Mouse (Mus musculus): ENCODE measurements at regions not wholly inside any gene's neighbourhood (a gene's known extent, or its start where the extent isn't known, plus 50 kb on each side); places are given as distances from the start of the nearest gene placed in this dataset.

DNA sequence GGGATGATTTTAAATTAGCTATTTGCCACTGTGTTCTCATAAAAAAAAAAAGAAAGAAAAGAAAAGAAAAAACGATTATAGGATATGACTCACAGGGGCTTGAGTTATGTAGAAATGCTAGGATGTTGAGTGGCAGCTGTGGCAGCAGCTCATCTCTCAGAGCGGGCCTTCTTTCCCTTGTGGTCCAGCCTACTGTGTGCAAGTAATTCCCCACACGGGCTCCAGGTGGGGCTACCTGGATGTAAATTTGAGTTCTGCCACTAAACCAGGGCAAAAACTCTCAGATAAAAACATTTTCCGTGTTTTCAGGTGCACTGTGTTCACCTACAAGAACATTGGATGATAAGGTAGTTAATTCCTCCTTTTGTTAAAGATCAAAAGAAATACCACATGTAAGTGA lies 209.3 kb downstream of the Tle4 start:
- peaks cover 48% of the 10 kb centered on the region for H3K27me3 ChIP-seq (ENCODE audit: control insufficient read depth, insufficient read depth, low read length)
- no peak overlapping the region for H3K27ac ChIP-seq (replicated peaks in 1 of 2; ENCODE audit: control insufficient read depth in 1 of 2, insufficient read depth in 1 of 2, low read depth in 2 of 2, low read length in 2 of 2)
- H3K4me1 ChIP-seq (ENCODE audit: control insufficient read depth in 2 of 2, insufficient read depth in 2 of 2, low read length in 2 of 2), result 0 out of 4 replicates have a peak, but pooled peaks cover 0 to 2% of the 10 kb centered on the region in 2 experiments
- 29% methylated on average over 4 of the region's 4 CpGs for WGBS
- no peak for ATAC-seq (ENCODE audit: insufficient number of reproducible peaks, insufficient read depth, low FRiP score, low read depth)
- H3K4me3 ChIP-seq (ENCODE audit: control insufficient read depth in 1 of 2, insufficient read depth in 1 of 2, low read depth in 1 of 2, low read length in 2 of 2), result no peak overlapping the region
- H3K9ac ChIP-seq (ENCODE audit: low read length), result no peak overlapping the region
- no peaks in the 10 kb centered on the region for H3K36me3 ChIP-seq (ENCODE audit: control insufficient read depth, insufficient read depth, low read length)
- H3K4me2 ChIP-seq (ENCODE audit: low read length), result no peak overlapping the region
- no peaks in the 10 kb centered on the region for H3K9me3 ChIP-seq (ENCODE audit: control insufficient read depth, low read length)

DNA sequence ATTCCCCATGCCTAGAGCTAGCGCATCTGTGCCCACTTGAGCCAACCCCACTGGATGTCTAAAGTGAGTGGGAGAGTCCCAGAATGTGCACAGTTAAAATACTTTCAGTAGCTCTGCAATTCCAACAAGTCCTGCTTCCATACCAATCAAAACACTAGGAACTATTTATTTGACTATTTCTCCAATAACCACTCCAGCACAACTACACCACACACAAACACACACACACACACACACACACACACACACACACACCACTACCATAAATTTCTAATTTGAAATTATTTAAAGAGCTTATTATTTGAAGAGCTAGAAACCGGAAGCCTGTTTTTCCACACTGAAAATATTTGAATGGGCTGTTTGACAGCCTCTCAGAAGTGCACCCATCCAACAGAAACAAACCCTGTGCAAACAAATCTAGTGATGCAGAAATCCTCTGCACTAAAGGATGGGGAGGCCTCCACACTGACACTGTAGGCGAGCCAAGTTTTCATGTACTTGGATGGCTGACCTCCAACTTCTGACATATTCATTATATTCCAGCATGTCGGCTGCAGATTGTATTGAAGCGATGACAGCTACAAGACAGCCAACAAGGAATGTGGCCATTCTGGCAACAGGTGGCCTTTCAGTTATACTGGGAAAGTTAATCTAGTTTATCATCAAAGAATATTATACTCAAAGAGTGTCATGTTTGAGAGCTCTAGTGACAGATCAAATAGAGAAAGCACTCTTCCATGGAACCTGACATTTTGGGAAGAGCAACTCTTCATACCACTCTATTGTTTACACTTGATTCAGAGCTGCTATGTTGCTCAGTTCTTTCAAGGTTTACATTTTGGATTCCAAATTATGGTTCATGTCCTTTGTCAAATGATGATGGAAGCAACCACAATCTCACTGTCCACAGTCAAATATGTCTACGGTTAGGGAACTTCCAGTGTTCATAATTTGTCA lies 207.7 kb downstream of the Tle4 start:
- 44% methylated on average over 6 of the region's 6 CpGs for WGBS

DNA sequence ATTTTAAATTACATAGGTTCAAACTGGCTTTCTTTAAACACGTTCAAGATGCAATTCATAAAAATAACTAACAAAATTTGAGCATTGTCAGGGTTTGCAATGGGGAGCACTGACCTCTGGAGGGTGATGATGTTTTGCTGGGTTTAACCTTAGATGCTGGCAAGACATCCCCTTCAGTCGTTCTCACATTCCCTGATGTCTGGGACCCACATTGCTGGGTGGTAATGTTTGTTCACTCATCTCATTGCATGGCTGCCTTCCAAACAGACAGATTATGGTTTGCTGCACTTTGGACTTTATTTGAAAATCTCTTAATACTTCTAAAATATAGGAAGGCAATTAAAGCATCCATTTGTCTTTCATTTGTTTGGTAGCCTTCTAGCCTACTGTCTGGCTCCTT lies 206.9 kb downstream of the Tle4 start:
- WGBS, result 58% methylated on average over 2 of the region's 2 CpGs
- no peak overlapping the region for H3K27ac ChIP-seq (replicated peaks in 1 of 2; ENCODE audit: control insufficient read depth in 1 of 2, insufficient read depth in 1 of 2, low read depth in 2 of 2, low read length in 2 of 2)

More for the DNA sequence above, 207.7 kb downstream of the Tle4 start:
- Histone ChIP-seq H3K9me3 (ENCODE audit: control insufficient read depth, low read length) (no peaks in the 10 kb centered on the region), H3K4me3 (ENCODE audit: control insufficient read depth in 1 of 2, insufficient read depth in 1 of 2, low read depth in 1 of 2, low read length in 2 of 2) (no peak overlapping the region), H3K27me3 (ENCODE audit: control insufficient read depth, insufficient read depth, low read length) (peaks cover 35% of the 10 kb centered on the region), H3K4me2 (ENCODE audit: low read length) (no peak overlapping the region), H3K4me1 (ENCODE audit: control insufficient read depth in 2 of 2, insufficient read depth in 2 of 2, low read length in 2 of 2) (0 out of 4 replicates have a peak, but pooled peaks cover 0 to 2% of the 10 kb centered on the region in 2 experiments), H3K27ac (replicated peaks in 1 of 2; ENCODE audit: control insufficient read depth in 1 of 2, insufficient read depth in 1 of 2, low read depth in 2 of 2, low read length in 2 of 2) (no peak overlapping the region), H3K9ac (ENCODE audit: low read length) (no peak overlapping the region), H3K36me3 (ENCODE audit: control insufficient read depth, insufficient read depth, low read length) (no peaks in the 10 kb centered on the region)
- ATAC-seq (ENCODE audit: insufficient number of reproducible peaks, insufficient read depth, low FRiP score, low read depth), result peak; percentile 56

More for the DNA sequence above, 206.9 kb downstream of the Tle4 start:
- Histone ChIP-seq H3K36me3 (ENCODE audit: control insufficient read depth, insufficient read depth, low read length) (no peaks in the 10 kb centered on the region), H3K4me2 (ENCODE audit: low read length) (no peak overlapping the region), H3K27me3 (ENCODE audit: control insufficient read depth, insufficient read depth, low read length) (peaks cover 33% of the 10 kb centered on the region), H3K4me1 (ENCODE audit: control insufficient read depth in 2 of 2, insufficient read depth in 2 of 2, low read length in 2 of 2) (0 out of 4 replicates have a peak, but pooled peaks cover 0 to 1% of the 10 kb centered on the region in 2 experiments), H3K9me3 (ENCODE audit: control insufficient read depth, low read length) (no peaks in the 10 kb centered on the region), H3K4me3 (ENCODE audit: control insufficient read depth in 1 of 2, insufficient read depth in 1 of 2, low read depth in 1 of 2, low read length in 2 of 2) (no peak overlapping the region), H3K9ac (ENCODE audit: low read length) (no peak overlapping the region)
- ATAC-seq (ENCODE audit: insufficient number of reproducible peaks, insufficient read depth, low FRiP score, low read depth), result no peak
